Mouse (Mus musculus): ENCODE data around the gene Adk.

Gene Adk

GRCm38 (mm10) chr14:21252326-21252886 is 200.0 kb downstream of the Adk start:
- in situ Hi-C loops (cut with MboI, MseI): no loop called here

GRCm38 (mm10) chr14:21253321-21253992 is 201.1 kb downstream of the Adk start:
- in situ Hi-C loops (cut with MboI, MseI): no loop called here

DNA sequence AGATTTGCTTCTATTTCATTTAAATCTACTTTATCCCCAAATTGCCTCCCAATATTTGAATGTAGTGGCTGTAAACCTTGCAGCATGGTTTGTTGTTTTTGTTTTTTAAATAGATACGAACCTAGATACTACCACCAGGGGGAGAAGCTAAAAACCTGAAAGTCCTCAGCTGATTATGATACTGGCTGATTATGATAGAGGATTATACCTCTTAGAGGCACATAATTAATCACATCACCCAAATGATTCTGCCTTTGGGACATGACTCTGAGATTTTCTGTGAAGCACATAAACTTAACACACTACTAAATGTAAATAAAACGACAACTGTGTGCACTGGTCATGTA is 201.6 kb downstream of the Adk start:
- in situ Hi-C loops (cut with MboI, MseI): no loop called here

GRCm38 (mm10) chr14:21268229-21268628 is 215.9 kb downstream of the Adk start:
- in situ Hi-C loops (cut with MboI, MseI): no loop called here

DNA sequence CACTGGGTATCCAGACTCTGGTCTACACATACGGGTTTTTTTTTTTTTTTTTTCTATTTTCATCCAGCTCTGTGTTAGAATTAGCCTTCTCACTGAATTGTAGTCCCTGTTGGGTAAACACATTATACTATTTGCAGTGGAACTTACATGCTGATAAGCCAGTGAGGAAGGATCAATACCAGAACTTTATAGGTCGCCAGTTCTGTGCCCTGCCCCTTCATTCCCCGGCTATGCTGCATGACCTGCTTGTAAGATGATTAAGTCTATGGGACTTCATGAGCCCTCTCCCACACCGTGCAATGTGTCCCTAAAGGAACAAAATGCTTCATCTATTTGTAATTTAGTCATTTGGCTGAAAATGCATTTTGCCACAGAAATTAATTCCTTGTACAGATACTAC is 219.1 kb downstream of the Adk start:
- in situ Hi-C loops (cut with MboI, MseI): no loop called here

DNA sequence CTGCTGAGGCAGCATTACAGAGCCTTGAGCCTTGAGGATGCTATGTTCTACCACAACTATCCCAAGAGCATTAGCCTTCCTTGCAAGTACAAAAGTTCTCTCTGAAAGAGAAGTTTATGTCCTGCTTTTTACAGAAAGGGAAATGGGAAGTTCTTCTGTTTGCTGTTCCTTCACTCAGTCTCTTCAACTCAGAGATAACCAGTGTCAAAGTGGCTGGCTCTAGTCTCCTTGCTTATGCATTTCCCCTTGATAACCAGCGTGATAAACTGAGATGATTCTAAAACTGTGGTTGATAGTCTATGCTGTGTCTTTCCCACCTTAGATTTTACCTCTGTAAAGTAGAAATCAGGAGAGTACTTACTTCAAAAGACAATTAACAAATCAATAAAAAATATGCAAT is 223.4 kb downstream of the Adk start:
- in situ Hi-C loops (cut with MboI, MseI): no loop called here

- in situ Hi-C loops (cut with MboI, MseI): no loop called here
Observed at GRCm38 (mm10) chr14:21278290-21278689, 225.9 kb downstream of the Adk start.

DNA sequence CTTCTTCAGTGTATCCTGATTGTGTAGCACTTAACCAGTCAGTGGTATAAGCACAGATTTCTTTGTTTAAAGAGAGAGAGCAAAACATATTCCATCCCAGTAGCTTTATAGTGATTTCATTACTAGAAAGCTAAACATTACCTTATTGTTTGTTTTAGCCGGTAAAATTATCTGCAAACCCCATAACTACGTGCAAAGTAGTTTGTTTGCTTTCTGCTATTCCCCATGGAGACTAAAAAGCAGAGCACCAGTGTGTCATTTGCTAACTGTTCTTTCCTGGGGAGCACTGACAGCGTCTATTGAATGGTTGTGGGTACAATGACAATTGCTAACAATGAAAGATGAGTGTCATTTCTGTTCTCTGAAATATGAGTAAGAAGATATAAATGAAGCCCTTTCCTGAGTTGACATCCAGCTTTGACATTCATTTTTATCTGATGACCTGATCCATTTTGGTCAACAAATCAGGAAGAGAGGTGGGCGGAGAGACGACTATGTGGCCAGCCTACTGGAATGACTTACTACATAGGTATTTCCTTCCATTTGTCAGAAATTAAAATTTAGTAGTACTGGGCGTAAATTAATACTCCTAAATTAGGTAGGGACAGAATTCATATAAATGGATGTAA is 226.6 kb downstream of the Adk start:
- in situ Hi-C loops (cut with MboI, MseI): no loop called here

DNA sequence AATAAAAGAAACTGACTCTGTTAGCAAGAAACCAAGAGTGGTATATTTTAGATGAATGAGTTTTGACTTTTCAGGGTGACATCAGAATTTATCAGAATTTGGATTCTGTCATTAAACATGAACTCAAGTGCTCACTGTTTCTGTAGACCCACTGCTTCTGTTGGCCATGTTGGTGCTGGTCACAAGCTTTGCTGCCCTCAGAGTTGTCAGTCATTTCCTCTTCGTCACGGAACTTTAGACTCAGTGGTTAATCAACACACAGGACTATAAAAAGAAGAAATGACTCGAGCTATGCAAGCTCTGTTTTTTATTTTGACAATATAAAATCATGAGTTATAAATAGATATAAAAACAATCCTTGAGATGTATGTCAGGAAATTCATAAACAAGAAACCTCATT is 228.1 kb downstream of the Adk start:
- in situ Hi-C loops (cut with MboI, MseI): no loop called here

- in situ Hi-C loops (cut with MboI, MseI): no loop called here
Observed at GRCm38 (mm10) chr14:21281506-21281905, 229.1 kb downstream of the Adk start.

DNA sequence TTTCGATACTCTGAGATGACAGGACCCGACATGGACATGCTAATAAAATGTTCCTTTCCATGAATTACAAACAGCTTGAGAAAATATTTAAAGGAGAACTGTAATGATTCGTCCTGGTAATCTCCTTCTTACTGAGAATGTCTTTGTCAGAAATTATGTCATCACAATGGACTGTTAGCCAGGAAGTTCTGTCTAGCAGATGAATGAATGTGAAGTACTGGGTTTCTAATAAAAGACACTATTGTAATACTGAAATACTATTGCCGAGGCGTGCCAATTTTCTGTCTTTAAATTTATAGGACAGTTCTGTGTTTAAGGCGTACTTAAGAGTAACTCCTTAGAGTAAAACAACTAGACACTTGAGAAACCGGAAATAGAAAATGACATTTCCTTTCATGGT is 231.7 kb downstream of the Adk start:
- in situ Hi-C loops (cut with MboI, MseI): no loop called here

GRCm38 (mm10) chr14:21284847-21285246 is 232.5 kb downstream of the Adk start:
- in situ Hi-C loops (cut with MboI, MseI): no loop called here

- in situ Hi-C loops (cut with MboI, MseI): no loop called here
Observed at GRCm38 (mm10) chr14:21286274-21286673, 233.9 kb downstream of the Adk start.

DNA sequence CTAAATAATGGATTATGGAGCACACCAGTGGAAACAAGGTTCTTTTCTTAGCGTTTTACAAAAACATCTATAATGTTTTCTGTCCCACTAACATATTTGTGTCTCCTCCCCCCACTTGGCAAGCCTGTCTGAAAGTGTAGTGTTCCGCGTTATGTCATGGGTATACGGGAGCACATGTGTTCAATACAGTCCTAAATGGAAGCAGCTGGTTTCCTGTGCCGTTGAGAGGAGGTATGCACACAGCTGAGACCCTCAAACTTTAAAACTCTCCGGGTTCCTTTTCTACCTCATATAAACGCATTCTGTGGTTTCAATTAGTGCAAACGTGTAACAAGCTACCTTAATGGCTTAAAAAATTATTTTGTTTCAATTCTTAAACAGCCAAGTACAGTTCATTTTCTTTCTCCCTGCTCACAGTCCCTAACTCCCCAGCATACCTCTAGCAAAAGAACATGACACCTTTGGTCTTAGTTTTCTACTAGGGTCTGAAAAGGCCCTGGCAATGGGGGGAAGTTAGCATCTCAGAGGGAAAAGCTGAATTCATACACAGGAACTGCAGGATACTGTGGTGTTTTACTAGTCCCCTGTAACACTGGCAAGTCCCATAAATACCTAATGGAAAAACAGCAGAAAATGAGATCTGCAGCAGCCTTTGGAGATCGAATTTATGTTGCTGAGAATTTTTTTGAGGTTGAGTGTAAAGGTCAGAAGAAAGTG is 235.5 kb downstream of the Adk start:
- in situ Hi-C loops (cut with MboI, MseI): no loop called here

GRCm38 (mm10) chr14:21299743-21300142 is 247.4 kb downstream of the Adk start:
- in situ Hi-C loops (cut with MboI, MseI): no loop called here

- in situ Hi-C loops (cut with MboI, MseI): no loop called here
Observed at GRCm38 (mm10) chr14:21304815-21305214, 252.4 kb downstream of the Adk start.

GRCm38 (mm10) chr14:21308349-21308936 is 256.1 kb downstream of the Adk start:
- in situ Hi-C loops (cut with MboI, MseI): no loop called here

DNA sequence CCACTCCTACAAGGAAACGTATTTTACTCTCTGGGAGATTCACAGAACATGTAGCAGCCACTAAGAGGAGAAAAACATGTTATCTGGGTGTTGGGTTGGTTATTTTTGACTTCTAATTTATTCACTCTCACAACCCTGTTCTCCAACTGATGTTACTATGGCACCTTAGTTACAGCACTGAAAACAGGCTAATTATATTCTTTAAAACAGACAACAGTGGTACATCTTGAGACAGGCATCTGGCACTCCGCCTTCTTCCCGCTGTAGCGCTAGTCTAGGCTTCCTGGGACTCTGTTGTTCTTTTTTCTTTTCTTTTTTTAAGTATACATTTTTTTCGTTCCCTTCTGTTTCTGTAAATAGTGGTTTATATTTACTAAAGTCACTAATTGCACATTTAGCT is 258.2 kb downstream of the Adk start:
- in situ Hi-C loops (cut with MboI, MseI): loop anchor here (10.0 kb wide), 1 partner anchor 546 kb away; no protein-coding TSS in a partner anchor

GRCm38 (mm10) chr14:21313561-21314342 is 261.4 kb downstream of the Adk start:
- in situ Hi-C loops (cut with MboI, MseI): loop anchor here (10.0 kb wide), 1 partner anchor 549 kb away; no protein-coding TSS in a partner anchor

DNA sequence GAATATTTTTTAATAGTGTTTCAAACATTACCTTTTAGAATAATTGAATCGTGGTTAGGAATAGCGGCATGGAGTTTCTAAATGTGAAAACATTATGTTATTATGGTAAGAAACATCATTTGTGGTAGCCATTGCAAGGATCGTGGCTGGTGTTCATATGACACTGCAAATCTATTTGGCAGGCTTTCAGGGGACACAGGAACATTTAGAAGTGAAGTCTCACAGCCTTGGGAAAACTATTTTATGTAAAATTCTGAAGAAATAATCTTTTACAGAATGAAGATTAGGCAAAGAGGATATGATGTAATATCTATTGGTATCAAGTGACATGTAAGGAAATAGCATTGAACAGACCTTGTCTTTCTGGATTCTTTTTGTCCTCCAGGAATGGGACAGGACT is 262.1 kb downstream of the Adk start:
- in situ Hi-C loops (cut with MboI, MseI): loop anchor here (10.0 kb wide), 1 partner anchor 550 kb away; no protein-coding TSS in a partner anchor

DNA sequence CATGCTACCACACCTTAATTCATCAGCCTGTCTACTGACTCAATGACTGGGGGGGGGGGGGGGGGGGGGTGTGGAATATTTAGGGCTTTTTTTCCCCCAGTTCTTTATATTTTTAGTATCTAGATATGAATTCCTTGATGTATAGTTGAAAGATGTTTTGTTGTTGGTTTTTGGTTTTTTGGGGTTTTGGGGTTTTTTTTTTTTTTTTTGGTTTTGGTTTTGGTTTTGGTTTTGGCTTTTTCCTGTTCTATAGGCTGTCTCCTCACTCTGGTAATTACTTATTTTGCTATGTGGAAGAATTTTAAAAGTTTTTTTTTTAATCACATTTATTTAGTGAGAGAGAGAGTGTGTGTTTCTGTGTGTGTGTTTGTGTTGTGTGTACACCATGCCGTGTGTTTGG is 282.5 kb downstream of the Adk start:
- in situ Hi-C loops (cut with MboI, MseI): no loop called here

Data from T-helper 2 cell (primary cell).